Comparison of ENCODE assay signal across 37 mouse cellular contexts in the genomic region with DNA sequence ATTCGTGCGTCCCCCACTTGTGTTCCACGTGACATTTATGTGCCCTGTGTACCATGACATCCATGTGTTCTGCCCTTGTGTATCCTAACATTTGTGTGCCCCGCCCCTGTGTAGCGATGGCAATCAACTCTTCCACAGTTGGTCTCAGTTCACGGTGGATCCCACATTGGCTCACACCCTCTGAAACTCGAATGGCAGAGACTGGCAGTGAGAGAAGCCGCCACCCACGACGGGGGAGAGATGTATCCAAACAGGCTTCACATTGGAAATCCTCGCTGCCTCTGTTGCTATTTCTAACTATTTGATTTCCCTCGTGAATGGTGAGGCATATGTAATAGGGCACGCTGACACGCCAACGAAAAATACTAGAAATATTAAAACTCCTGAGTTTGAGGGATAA.
A peak's percentile ranks its signal among the peaks of the same experiment; 100 is the strongest.
DNase-seq lines count a peak whose midpoint lies in the region; ATAC-seq and TF ChIP-seq lines count a peak whose summit lies in the region.
"Had no signal": no experiment of that assay in that cellular context is flagged by ENCODE, and none has a peak within 500 bp of the region (broad histone marks: within the 10 kb centered on the region; RNA-seq: fewer than 3 reads in every experiment).

No protein-coding gene starts in this region.

- peaks cover 16% of the 10 kb centered on the region for H3K27me3 ChIP-seq in E14TG2a.4 (ENCODE audit: insufficient read depth, low read length)
- no peaks in the 10 kb centered on the region for H3K27me3 ChIP-seq in intestine, postnatal 0 days (replicated peaks; ENCODE audit: control insufficient read depth, insufficient read depth, low read length)
- H3K27me3 ChIP-seq: CH12.LX; embryonic facial prominence, embryonic 13.5 days; heart, embryonic 15.5 days; limb, embryonic 12.5 days; liver, embryonic 15.5 days; neural tube, embryonic 13.5 days; Patski had no signal

- DNase-seq in frontal cortex, postnatal 25 days (ENCODE audit: low spot score in 2 of 2): no peak
- DNase-seq in layer of hippocampus, postnatal 14 days (ENCODE audit: low spot score in 2 of 2): peak; percentile 24 to 75
- no peak for DNase-seq in neural tube, embryonic 10.5 days (ENCODE audit: extremely low spot score, low spot score)
- no peak for DNase-seq in kidney, postnatal 4 days
- DNase-seq in MN1 (ENCODE audit: low spot score): no peak
- DNase-seq: adrenal gland, postnatal 10 days; cerebellum, adult 11 months; cerebellum, adult 9-10 months; cerebellum, postnatal 36 days; forebrain, postnatal 0 days; gastrocnemius, postnatal 14 days; heart, adult 11 months; kidney, adult 9 months; kidney, postnatal 10 days; lung, embryonic 14.5 days; lung, postnatal 14 days; right cerebral cortex, postnatal 14 days; spleen, adult 18-20 months; thymus, adult 2 months; thymus, postnatal 36 days had no signal

- H3K9me3 ChIP-seq in E14TG2a.4 (ENCODE audit: low read length): no peaks in the 10 kb centered on the region
- no peaks in the 10 kb centered on the region for H3K9me3 ChIP-seq in intestine, postnatal 0 days (ENCODE audit: control insufficient read depth)
- H3K9me3 ChIP-seq: embryonic facial prominence, embryonic 13.5 days; G1E; heart, embryonic 10.5 days; heart, embryonic 15.5 days; liver, embryonic 15.5 days; neural tube, embryonic 13.5 days had no signal

- no peak overlapping the region for H3K9ac ChIP-seq in intestine, postnatal 0 days (ENCODE audit: low read depth, low read length)
- H3K9ac ChIP-seq: embryonic facial prominence, embryonic 13.5 days; forebrain, postnatal 0 days; heart, embryonic 15.5 days; limb, embryonic 12.5 days; liver, embryonic 15.5 days; lung, embryonic 14.5 days; neural tube, embryonic 13.5 days had no signal

- no peak overlapping the region; the same call in 1 of the 2 replicates for H3K4me2 ChIP-seq in intestine, postnatal 0 days (replicated peaks; ENCODE audit: low read depth)
- H3K4me2 ChIP-seq: embryonic facial prominence, embryonic 13.5 days; heart, embryonic 15.5 days; limb, embryonic 12.5 days; liver, embryonic 15.5 days; lung, embryonic 14.5 days; midbrain, embryonic 11.5 days; neural tube, embryonic 13.5 days had no signal

- peak; percentile 63; the same call in 1 of the 2 replicates for ATAC-seq in frontal cortex, adult (ENCODE audit: low TSS enrichment)
- ATAC-seq in intestine, postnatal 0 days: no peak
- ATAC-seq: forebrain, postnatal 0 days; hindbrain, embryonic 16.5 days; Patski had no signal

- TF ChIP-seq CTCF in E14TG2a.4 (conservative IDR thresholded peaks at IDR 0.05; ENCODE audit: low read length): no peak
- TF ChIP-seq CTCF in intestine, postnatal 0 days (IDR thresholded peaks at IDR 0.05; ENCODE audit: low read depth): no peak

- WGBS in intestine, postnatal 0 days: 78% methylated on average over 15 of the region's 15 CpGs

- peak overlapping the region; percentile 45 for H3K4me3 ChIP-seq in E14TG2a.4 (replicated peaks; ENCODE audit: low read length)
- H3K4me3 ChIP-seq in intestine, postnatal 0 days (ENCODE audit: low read depth, low read length): no peak overlapping the region
- H3K4me3 ChIP-seq: embryonic facial prominence, embryonic 13.5 days; erythroblast, embryonic 14.5 days; heart, embryonic 10.5 days; heart, embryonic 15.5 days; limb, embryonic 12.5 days; liver, embryonic 15.5 days; myocyte; neural tube, embryonic 13.5 days had no signal

- H3K4me1 ChIP-seq in E14TG2a.4 (replicated peaks; ENCODE audit: low read depth, low read length): peaks cover 43% of the 10 kb centered on the region
- no peaks in the 10 kb centered on the region for H3K4me1 ChIP-seq in intestine, postnatal 0 days (replicated peaks; ENCODE audit: control insufficient read depth, insufficient read depth, low read length)
- H3K4me1 ChIP-seq: liver, embryonic 15.5 days had no signal

- no peaks in the 10 kb centered on the region for H3K36me3 ChIP-seq in E14TG2a.4 (ENCODE audit: insufficient read depth, low read length)
- no peaks in the 10 kb centered on the region for H3K36me3 ChIP-seq in intestine, postnatal 0 days (ENCODE audit: control insufficient read depth, insufficient read depth)
- H3K36me3 ChIP-seq: heart, embryonic 10.5 days; heart, embryonic 15.5 days; limb, embryonic 12.5 days; liver, embryonic 15.5 days had no signal

- H3K27ac ChIP-seq in intestine, postnatal 0 days (ENCODE audit: low read depth, low read length): peak overlapping the region; percentile 96
- H3K27ac ChIP-seq: embryonic facial prominence, embryonic 13.5 days; heart, embryonic 10.5 days; heart, embryonic 15.5 days; limb, embryonic 12.5 days; liver, embryonic 15.5 days; neural tube, embryonic 13.5 days; stomach, postnatal 0 days had no signal

Comparison
In these comparisons a context has a peak if more than half of its experiments do, and no peak if none do; other contexts are left out.
1. DNase-seq: peak in layer of hippocampus, postnatal 14 days (2 of 2); none in frontal cortex, postnatal 25 days (0 of 2), neural tube, embryonic 10.5 days (single experiment), kidney, postnatal 4 days (0 of 2) and MN1 (single experiment).